Mouse (Mus musculus) frontal cortex, postnatal 14 days (tissue): ENCODE measurements around the gene Sema3g.

Source experiments
- DNase-seq, 2 experiments: peaks; one replicate each; pipeline ENCODE4 v3.0.0; 2022; ENCODE audit warnings: low spot score in 2 of 2

The Sema3g gene

DNA sequence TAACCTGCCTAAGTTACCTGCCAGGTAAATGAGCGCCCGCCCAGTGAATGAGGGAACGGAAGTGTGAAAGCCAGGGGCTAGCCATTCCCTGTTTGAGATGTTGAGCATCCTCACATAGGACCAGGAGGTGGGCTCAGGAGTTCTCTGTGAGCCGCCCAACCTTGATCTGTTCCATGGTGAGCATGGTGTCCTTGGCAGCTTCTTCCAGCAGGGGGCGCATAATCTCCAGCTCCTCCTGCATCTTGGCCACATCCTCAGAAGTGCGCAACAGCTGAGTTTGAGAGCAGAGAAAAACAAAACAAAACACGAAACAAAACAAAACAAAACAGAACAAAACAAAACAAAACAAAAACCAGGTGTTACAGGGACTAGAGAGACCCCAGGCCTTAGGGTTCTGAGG, 54.5 kb downstream of the Sema3g start:
- peak in 1 of 2 experiments; percentile 75 for DNase-seq
